Mouse (Mus musculus) neutrophil, adult 5-6 weeks (primary cell): ENCODE data around the gene Hoxd10. TPM values are rescaled to one million over a fixed set of nuclear protein-coding genes. Genes with fewer than 3 reads are reported as not detected.

Source experiments
- ATAC-seq: fragments of 151-379, 151-347 bp; 2 replicates; pipeline ENCODE4 v1.8.0; 2017; ENCODE audit warnings: mild to moderate bottlenecking, moderate TSS enrichment; ENCODE audit not compliant: insufficient number of reproducible peaks, poor library complexity, low FRiP score, severe bottlenecking; ENCODE audit errors: extremely low read depth
- total RNA-seq: library from RNA; stranded (forward); fragments of 200-1000 nt; gene quantifications from 2 replicates; pipeline ENCODE4 v1.2.3, GENCODE M21; 2017

Hoxd10 gene
- total RNA-seq, 1 experiment from 2014 or later = not detected

DNA sequence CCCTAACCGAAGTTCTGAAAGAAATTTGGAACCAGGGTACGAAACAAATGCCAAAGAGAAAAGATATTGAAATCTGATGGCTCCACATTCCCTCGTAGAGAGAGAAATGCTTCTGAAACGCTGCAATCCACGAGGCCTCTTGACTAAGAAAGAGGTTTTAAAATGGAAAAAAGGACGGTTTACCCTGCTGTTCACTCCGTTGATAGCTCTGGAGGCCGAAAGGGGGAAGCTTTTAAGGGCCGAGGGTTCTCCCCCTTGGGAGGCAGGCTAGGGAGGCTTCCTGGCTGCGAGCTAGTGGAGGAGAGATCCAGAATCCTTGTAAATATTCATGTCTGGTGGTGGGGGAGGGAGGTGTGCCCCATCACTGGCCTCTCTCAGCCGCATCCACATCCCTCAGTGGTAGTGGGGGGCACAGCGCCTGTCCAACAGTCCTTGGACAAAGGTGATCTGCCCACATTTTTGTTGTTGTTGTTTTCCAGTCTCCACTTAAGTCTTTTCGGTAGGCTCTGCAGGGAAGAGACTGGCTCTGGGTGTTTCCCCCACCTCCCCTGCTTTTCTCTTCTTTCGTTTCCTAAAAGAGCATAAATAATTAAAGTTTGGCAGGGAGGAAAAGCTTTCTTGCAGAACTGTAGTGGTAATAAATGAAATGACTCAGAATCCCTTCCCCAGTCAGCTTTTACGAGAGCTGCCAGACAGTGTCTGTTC is 12.7 kb upstream of the Hoxd10 start, which contains the start of gene Hoxd11:
Hoxd11 (plus strand) TSS at position 667 of the 705 bp plus-strand sequence.
- ATAC-seq = no peak

DNA sequence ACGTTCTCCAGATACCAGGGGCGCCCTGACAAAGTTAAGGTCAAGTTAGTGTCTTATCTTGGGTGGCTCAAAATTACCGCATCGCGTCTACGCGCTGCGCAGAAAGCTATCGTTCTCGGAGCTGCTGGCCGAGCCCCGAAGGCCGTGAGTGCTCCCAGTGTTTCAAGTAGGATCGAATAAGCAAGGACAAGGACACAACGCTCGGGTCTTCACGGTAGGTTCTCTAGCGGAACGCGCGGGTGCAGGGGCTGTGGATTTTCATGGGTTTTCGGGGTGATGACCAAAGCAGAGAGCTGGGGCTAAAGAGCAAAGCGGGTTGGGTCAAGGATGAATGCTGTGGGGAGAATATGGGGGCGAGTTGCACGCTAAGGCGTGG is 12.1 kb upstream of the Hoxd10 start:
- no peak for ATAC-seq

DNA sequence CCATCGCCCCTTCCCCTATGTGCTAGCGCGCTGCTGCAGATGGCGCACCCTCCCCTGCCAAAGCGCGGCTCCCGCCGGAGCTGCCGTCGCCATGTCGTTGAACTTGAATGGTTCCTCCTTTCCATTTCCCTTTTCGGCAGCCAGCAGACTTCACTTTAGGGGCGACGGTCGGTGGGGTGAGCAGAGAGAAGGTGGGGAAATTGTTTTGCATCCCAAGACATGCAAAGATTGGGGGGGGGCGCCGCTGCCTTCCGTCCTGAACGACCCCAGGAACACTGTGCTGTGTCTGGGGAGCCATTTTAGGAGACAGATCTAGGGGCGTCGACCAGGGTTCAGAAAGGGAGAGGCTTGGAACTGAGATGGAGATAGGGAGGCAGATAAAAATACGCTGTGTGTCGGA is 11.7 kb upstream of the Hoxd10 start:
- no peak for ATAC-seq

- ATAC-seq = no peak
Measured at GRCm38 (mm10) chr2:74680561-74681398, 10.9 kb upstream of the Hoxd10 start.

DNA sequence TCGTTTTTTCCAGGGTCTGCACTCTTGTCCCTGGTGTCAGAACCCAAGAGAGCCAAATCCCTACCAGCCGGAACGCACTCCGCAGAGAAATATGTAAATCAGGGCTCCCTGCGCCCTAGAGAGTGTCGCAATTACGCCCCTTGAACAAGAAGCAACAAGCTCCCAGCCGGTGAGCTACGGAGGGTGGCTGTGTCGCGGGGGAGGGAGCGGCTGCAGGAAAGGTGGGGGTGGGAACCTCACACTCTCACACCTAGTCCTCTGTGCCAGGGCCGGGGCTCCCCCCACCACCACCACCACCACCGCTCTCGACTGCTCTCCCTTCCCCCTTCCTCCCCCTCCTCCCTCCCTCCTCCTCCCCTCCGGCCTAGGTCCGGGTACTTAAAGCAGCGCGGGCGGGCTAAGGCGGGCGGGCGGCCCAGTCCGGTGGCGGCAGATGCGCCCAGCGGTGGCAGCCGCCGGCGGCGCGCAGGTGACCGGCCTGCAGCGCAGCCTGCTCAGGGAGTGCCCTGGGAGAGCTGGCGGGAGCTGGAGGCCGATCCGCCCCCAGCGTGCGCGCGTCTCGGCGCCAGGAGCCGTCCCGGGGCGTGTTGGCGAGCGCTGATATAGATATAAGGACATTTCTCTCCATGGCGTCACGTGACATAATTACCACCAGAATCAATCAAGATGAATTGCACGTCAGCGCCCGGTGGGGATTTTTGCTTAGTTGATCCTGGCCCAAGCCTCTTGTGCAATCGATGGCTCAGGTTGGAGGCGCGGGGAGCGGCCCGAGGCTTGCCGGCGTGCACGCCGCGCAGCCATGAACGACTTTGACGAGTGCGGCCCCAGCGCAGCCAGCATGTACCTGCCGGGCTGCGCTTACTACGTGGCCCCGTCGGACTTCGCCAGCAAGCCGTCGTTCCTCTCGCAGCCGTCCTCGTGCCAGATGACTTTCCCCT is 9.9 kb upstream of the Hoxd10 start:
- ATAC-seq = no peak

- ATAC-seq = no peak
Measured at GRCm38 (mm10) chr2:74682796-74683195, 8.9 kb upstream of the Hoxd10 start.

DNA sequence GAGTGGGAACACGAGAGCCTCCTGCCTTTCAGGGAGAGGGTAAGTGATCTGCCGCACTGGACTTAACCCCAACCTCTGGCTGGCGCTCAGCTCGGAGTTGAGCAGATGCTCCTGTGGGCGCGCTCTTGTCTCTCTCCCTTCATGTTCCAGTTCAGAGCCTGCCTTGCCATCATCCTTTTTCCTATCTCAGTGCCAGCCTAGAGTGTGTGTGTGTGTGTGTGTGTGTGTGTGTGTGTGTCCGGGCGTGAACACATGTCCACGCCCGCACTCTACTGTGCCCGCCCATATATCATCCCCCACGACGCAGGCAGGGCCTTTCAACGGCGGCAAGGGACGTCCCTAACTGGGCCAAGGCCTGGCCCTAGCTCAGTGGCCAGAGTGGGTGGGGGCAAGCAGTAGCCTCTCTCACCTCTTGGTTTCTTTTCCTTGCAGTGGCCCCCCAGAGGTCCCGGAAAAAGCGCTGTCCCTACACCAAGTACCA is 8.2 kb upstream of the Hoxd10 start:
- no peak for ATAC-seq

DNA sequence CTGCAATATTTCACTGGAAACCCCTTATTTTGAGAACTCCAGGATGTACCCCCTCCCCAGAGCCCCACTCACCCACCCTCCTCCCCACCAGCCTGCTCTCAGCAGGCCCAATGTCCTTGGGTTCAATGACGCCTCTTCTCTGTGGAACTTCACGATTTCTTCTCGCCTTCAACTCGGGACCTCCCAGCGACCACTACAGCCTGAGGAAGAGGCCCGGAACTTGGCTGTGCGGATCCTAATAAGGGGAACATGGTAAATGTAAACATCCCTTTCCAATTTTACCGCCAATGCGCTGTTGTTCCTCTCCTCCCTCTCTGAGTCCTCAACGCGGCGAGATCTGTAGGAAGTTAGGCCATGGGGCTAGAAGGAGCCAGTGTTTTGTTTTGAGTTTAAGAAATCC is 7.6 kb upstream of the Hoxd10 start:
- no peak for ATAC-seq

DNA sequence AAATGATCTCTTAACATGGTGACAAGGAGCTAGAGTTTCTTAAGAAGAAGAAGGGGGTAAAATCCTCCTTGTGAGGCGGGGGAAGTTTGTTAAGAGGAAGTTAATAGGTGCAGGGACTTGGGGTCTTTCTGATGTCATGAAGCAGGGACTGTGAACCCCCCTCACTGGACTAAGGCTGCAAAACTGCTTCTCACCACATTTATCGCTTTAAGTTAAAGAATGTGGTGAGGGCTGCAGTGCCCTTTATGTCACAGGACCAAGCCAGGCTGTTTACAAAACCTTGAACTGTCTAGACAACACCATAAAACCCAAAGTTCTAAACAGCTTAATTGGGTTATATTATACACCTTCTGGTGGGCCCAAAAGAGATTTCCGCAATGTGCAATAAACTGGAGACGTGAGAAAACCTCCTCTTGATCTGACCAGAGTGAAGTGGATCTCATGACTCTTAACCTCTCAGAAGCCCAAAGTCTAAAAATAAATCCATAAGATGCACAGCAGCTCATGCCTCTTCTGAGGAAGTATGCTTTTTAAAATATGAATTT is 6.6 kb upstream of the Hoxd10 start:
- no peak for ATAC-seq

DNA sequence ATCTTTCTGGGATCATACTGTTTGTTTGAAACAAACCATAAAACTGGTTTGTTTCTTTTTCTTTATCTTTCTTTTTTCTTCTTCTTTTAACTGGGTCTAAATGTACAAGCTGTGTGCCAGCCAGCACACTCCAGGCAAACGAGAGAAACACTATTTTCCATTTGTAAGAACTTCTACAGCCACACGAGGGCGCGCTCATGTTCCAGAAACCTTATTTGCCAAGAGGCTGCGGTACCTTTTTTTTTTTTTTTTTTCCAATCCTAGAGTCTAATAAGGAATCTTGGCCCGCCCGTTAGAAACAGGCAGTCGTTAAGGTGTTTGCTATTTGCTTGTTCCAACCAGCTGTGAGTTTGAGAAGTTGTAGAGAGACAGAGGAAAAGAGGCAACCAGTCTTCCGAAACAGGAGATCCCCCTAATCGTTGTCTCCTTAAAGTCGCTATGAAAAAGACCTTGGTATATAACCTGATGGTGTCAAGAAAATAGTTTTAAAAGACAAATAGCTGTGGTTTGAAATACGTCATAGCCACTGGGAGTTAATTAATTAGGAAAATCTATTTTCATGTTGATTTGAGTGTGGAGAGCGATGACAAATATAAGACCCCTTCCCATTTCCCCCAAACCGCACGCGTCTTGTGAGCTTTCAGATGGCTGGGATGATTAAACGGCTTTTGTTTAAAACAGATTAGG is 5.3 kb upstream of the Hoxd10 start:
- no peak for ATAC-seq

DNA sequence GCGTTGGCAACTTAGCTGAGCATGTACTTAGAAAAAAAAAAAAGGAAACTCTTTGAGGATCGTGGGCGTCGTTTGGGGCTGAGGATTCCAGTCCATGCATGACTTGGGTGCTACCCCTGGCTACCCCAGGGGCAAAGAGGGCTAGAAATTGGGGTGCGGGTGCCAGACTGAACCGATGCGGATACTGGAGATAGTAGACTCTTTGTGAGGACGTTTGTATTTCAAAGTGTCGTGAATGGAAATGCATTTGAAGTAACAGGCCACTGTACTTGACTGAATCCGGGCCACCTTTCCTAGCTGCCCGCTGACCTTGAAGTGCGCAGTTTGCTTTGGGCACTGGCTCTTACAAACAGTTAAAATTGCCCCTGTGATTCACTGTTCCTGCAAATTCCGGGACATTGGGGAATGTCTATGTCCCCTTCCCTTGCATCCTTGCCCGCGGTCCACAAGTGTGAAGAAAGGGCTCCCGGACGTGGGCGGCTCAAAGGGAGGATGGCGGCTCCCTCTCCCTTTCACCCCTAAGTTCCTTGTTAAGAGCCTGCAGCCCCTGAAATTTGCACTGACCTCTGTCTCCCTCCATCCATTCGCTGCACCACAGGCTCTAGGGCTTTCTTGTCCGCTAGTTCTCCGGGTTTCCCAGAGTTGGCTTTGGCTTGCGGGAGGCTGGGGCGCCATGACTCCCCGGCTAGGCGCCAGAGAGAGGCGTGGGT is 4.6 kb upstream of the Hoxd10 start:
- no peak for ATAC-seq

GRCm38 (mm10) chr2:74687698-74688555 is 3.8 kb upstream of the Hoxd10 start:
- ATAC-seq = no peak

GRCm38 (mm10) chr2:74688795-74689573 is 2.7 kb upstream of the Hoxd10 start:
- no peak for ATAC-seq

DNA sequence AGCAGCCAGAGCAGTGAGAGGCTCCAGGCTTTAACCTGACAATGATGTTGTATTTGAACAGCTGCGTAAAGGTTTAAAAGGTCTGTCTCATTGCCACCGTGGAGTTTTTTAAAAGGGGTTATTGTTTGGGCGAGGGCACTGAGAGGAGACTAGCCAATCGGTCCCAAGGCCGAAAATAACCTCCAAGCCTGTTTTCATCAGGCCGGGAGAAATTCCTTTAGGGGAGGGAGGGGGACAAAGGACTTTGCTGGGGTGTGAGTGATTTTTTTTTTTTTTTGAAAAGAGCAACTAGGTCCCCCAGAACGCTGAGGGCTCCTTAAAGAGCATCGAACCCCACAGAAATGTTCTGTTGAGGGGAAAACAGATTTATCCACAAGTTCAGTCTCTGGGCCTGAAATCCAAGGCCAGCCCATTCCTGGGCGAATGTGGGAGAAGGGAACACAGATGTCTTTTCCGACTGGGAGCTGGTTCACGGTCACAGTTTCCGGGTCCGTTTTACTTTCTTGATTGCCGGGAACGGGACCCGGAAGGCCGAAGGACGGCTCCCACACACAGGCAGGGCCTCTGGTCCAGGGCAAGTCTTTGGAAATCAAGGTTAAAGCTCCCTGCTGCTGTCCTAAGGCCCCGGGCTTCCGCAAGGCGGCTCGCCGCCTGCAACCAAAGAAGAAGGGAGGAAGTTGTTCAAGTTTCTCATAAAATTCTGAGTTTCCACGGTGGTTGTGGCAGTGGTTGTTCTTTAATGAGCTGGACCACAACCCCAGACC is 2.0 kb upstream of the Hoxd10 start:
- no peak for ATAC-seq

DNA sequence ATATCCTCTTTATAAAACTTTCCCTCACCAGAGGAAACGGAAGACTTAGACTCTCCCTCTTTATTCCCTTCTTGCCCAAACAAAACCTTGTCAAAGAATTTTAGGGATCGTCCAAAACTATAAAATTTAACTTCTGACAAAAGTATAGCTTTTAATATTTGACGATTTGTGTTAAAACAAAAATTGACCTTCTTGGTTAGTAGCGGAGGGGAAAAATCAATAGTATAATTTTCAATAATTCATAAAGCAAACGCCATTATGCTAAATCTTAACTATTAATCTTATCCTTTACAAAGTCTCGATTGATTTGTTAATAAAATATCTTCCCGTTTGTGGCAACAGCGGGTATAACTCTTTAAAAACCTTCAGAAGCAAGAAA is 1.4 kb upstream of the Hoxd10 start:
- ATAC-seq = no peak
